Mouse (Mus musculus): ENCODE results near the gene Col26a1.
A peak's percentile ranks its signal among the peaks of the same experiment; 100 is the strongest.
"Not testable (repeated sequence)": the region's sequence is repeated elsewhere in the genome, so short reads cannot be mapped to it uniquely, and the experiment has no call there.

The Col26a1 gene

DNA sequence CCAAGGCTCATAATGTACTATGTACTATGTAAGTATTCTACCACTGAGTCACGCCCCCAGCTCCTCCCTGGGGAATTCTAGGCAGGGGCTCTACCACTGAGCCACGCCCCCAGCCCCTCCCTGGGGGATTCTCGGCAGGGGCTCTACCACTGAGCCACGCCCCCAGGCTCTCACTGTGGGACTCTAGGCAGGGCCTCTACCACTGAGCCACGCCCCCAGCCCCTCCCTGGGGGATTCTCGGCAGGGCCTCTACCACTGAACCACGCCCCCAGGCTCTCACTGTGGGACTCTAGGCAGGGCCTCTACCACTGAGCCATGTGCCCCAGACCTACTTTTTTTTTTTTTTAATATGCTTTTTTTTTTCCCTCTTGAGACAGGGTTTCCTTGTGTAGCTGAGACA is 129.8 kb downstream of the Col26a1 start:
- not testable (repeated sequence) for DNase-seq (ENCODE audit: low spot score in 2 of 2)

DNA sequence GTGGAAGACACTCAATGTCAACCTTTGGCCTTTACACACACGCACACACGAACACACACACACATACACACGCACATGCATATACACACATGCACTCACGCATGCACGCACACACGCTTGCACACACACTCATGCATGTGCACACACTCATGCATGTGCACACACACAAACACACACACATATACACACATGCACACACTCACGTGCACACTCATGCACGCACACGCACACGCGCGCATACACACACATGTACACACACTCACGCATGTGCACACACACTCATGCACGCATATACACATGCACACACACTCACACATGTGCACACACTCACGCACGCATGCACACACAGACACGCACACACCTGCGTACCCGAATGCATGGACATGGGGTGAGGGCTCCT is 130.9 kb downstream of the Col26a1 start:
- DNase-seq (ENCODE audit: low spot score in 2 of 2), result no peak

DNA sequence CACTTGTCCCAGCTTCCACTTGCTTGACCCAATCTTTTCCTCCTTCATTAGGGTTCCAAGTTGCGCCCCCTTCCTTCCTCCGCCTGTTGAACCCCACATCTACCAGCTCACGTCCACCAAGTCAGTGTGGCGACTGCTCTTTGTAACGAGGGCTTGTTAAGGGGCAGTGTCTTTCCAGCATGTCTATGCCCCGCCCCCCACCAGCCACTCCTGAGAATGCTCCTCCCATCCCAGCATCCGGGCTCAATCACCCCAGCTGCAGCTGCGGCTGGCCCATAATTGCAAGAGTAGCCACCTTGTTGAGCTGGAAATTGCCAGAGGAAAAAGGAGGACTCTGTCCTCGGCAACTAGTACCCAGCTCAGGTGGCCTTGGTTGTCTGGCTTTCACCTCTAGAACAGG is 136.4 kb downstream of the Col26a1 start:
- no peak for DNase-seq (ENCODE audit: low spot score in 2 of 2)

DNA sequence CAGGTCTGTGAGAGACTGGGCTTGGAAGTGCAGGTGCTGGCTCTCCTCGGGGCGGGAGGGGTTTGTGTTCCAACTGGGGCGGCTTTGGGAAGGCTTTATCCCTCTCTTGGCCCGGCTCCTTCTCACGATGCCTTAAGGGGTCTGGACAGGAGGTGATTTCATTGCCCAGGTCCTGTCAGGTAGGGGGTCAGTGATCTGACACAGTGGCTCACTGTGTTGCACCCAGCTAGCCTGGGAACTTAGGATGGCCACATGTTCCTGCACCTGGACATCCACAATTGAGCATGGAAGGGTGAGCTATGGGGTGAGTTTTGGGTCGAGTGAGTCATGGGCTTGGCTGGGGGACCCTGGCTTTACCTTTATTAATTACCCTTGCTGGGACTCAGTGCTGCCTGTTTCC is 144.1 kb downstream of the Col26a1 start:
- DNase-seq (ENCODE audit: low spot score in 2 of 2), result no peak

DNA sequence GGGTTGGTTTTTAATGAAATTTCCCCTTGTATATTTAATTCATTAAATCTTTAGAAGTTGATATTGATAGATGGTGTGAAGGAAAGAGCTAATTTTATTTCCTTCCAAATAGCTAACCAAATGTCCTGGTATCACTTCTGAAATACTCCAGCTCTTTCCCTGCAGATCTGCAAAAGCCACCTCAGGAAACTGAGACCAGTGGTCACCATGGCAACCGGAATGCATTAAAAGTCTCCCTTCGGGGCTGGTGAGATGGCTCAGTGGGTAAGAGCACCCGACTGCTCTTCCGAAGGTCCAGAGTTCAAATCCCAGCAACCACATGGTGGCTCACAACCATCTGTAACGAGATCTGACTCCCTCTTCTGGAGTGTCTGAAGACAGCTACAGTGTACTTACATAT is 156.7 kb downstream of the Col26a1 start:
- DNase-seq (ENCODE audit: low spot score in 2 of 2), result not testable (repeated sequence)

DNA sequence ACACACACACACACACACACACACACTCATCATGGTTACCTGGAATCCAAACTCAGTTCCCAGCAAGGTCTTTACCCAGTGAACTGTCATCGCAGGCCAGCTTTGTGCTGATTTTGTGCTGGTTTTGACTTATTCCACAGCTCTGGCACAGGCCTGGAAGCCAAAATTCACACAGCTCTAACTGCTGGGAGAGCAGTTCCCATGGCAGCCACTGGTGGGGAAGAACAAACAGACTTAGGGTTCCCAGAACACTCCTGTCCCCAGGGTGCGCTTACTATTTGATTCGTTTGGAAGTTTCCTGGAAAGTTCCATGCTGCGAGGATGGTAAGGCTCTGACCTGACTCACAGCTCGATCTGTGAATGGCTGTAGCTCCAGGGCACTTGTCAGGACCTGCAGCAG is 161.4 kb downstream of the Col26a1 start:
- DNase-seq (ENCODE audit: low spot score in 2 of 2), result peak in 1 of 2 experiments; percentile 19

DNA sequence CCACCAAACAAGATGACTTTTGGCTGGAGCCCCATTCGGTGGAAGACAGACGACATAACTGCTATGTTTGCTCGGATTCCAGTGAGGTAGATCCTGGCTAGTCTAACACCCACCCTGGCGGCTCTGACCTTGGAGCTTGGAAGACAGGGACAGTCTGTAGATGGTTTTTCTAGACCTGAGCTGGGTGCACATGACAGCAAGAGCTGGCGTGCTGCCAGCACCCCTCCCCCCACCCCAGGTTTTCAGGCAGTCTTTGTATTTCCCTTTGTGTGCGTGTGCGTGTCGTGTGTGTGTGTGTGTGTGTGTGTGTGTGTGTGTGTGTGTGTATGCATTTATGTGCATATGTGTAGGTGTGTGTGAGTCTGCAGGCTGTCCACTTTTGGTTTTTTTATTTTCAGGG is 164.4 kb downstream of the Col26a1 start:
- DNase-seq (ENCODE audit: low spot score in 2 of 2), result no peak

DNA sequence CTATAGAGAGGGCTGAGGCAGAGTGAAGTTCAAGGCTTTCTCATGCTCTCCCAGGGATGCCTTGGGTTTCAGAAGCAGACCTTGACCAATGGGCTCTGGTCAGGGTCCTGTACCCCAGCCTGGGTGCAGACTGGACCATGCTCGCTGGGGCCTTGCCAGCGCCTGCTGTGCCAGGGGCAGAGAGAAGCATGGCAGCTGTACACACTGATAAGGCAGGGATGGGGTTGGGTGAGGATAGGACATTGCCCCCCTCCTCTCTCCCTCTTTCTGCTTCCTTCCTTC is 165.5 kb downstream of the Col26a1 start:
- DNase-seq (ENCODE audit: low spot score in 2 of 2), result no peak

DNA sequence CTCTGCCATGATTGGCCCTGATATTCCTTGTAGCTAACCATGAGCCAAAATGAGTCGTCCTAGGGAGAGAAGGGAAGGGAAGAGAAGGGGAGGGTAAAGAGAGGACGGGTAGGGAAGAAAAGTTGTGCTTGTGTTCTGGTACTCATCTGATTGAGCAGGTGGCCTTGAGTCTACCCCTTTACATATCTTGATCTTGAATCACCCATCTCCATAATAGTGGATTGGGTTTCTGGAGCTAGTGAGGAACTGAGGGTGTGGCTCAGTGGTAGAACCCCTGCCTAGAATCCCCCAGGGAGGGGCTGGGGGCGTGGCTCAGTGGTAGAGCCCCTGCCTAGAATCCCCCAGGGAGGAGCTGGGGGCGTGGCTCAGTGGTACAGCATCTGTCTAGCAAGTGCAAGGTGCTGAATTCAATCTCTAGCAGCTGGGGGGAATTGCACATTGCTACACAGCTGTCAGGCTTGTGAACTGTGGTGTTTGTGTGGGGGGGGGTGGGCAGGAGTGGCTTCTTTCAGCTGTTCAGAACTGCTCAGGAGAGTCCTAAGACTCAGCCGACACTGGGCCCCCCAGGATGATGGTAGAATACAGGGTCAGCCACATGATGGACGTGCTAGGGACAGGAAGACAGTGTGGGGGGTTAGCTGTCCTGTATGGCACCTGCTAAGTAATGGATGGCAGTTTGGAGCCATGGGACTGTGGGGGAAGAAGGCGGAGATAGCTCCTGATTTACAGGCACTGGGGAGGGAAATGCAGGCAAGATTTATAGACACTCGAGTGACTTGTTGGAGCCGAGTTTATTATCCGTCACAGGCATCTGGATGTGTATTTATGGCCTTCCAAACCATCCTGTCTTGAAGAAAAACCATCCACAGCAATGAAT is 166.1 kb downstream of the Col26a1 start:
- no peak for DNase-seq (ENCODE audit: low spot score in 2 of 2)

DNA sequence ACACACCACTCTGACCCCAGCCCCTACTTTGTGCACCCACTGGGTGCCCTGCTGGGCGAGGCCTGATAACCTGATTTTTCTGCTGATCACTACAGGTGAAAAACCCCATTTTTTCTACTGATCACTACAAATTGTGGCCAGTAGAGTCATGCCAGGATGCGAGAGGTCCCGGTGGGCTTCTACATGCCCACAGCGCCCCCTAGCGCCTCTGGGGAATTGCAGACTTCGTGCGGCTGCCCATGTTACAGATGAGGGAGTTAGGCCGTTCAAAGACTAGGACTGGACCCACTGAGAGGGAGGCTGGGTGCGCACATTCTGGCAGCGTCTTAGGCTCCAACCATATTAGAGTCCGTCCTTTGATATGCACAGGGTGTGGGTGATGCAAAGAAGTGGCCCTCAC is 168.1 kb downstream of the Col26a1 start:
- DNase-seq (ENCODE audit: low spot score in 2 of 2), result no peak

DNA sequence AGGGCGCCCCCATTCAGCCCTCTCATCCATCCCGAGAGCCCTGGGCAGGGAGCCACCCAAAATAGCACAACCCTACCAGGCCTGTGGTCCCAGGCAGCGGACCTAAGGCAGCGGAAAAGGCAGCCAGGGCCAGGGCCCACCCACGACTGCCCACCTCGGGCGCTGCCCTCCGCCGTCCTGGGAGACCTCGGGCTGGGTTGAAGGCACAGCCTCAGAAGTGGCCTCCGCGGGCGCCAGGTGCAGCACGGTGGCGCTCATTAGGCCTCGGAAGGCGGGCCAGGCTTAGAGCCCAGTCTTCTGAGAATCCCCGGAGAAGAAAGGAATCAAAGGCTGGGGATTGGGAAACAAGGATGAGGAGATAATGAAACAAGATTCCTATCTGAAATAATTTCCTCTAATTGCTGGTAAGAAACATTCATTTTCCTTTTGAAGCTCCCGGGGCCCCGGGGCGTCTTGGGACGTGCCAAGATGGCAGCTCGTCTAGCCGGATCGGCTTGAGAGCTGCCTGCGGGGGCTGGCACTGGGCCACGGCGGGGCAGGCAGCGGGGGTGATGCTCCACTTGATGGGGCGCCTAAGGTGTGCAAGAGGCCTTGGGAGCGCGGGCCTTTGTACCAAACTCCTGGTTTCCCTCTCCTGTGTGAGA is 168.7 kb downstream of the Col26a1 start:
- DNase-seq (ENCODE audit: low spot score in 2 of 2), result no peak

DNA sequence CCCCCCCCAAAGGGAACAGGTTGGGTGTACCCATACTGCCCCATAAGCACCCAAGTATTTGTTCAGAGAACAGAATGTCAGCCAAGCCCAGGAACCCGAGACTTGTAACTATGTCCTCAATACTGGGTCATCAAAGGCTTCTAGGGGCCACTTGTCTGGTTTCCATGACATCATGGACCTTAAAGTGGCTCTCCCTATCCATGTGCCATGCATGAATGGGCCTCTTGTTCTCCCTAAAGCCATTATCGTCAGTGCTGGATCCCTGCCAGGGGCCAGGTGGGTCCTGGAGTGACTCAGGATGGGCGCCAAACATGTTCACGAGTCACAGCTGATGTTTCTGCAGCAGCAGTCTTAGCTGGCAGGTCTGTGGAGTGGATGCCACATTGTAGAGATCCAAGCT is 172.3 kb downstream of the Col26a1 start:
- no peak for DNase-seq (ENCODE audit: low spot score in 2 of 2)

DNA sequence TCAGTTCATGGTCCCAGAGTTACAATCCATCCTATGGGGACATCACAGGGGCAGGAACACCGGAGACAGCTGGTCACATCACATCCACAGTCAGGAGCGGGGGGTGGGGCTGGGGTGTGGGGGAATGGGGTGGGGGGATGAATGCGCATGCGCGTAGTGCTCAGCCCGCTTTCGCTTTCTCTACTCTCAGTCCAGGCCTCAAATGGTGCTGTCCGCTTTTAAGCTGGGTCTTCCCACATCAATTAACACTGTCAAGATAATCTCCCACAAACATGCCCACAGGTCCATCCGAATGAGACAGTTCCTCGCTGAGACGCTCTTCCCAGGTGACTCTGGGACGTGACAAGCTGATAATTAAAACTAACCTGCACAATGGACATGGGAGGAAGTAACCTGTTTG is 174.9 kb downstream of the Col26a1 start:
- DNase-seq (ENCODE audit: low spot score in 2 of 2), result no peak

DNA sequence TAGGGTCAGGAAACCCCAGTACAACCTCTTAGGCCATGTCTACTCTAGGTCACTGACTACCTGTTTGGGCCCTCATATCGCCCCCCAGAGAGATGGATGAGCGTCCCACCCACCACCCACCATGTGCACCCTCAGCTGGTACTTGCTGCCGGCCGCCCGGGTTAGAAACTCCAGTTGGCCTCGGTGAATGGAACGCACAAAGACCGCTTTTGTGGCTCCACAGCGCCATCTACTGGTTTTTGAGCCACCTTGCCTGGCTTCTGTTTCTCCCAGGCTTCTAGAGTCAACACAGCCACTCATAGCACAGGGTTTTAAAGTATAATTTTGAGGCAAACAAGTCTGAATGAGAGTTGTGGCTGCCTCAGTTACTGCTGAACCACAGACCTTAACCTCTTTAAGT is 176.2 kb downstream of the Col26a1 start:
- peak; percentile 65 to 72 for DNase-seq (ENCODE audit: low spot score in 2 of 2)

DNA sequence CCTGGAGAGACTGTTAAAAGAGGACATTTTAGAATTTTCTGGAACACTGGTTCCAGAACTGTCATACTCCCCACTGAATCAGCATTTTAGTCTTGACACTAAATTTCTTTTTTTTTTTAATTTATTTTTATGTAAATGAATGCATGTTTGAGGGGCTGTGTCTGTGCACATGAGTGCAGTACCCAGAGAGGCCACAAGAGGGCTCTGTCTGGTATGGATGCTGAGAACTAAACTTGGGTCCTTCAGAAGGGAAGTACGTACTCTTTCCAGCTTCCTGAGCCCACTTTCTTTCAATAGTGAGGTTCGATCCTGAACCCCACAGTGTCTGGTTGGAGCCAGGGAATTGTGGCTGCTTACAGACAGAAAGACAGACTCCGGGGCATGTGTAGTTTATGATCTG is 177.5 kb downstream of the Col26a1 start:
- DNase-seq (ENCODE audit: low spot score in 2 of 2), result no peak

DNA sequence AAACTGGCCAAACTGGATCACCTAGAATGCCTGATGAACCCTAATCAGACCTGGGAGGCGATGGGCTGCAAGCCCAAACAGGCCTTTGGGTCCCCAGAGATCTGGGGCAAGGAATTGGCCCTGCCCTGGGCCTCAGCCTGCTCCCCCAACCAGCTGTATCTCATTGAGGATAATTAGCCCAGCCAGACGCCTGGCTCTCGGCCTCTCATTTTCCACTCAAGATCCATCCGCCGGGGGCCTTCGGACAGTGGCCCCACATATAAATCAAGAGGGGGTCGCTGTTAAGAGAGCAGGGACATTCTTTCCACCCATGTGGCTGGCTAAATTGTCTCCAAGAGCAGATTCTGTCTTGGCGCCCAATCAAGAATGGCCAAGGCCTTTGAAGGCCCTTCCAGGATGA is 178.9 kb downstream of the Col26a1 start:
- DNase-seq (ENCODE audit: low spot score in 2 of 2), result peak; percentile 23 to 36

DNA sequence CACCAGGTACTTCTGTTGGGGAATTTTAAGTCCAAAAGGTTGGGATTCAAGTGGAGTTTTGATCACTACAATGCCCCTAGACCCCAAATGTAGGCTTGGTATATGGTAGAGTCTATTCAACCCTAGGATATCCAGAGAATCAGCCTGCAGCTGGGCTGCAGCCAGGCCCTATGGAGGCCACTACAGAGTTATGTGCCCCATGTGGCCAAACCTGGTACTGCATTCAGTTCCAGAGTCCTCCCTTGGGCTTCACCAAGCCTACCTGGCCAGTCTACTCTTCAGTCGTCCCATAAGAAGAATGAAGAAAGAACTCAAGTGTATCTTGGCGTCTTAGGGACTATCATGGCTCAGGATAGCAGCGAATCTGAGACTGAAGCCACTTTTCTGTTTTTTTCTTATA is 179.3 kb downstream of the Col26a1 start:
- DNase-seq (ENCODE audit: low spot score in 2 of 2), result peak; percentile 72 to 73

DNA sequence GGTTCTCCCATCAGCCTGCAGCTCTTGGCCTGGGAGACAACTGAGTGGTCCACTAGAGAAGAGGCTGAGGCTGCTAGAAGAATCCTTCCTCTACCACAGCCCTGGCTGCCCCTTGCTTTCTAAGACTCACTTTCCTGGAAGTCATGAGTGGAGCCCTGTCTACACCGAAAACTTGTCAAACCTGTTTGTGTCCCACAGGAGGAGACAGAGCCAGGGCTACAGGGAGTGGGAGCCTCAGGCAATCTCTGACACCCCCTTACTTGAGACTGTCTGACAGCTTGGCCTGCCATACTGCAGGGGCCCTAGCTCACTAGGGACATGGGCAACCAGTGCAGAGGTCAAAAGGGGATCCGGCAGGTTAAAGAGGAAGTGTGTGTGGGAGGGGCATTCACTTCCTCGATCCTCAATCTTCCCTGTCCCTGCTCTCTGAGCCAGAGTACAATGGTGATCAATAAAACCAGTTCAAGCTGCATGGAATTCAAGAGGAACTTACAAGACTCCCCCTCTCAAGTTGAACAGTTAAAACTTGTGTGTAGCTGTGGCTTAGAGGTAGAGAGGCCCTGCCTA is 180.8 kb downstream of the Col26a1 start:
- DNase-seq (ENCODE audit: low spot score in 2 of 2), result peak; percentile 28 to 41

DNA sequence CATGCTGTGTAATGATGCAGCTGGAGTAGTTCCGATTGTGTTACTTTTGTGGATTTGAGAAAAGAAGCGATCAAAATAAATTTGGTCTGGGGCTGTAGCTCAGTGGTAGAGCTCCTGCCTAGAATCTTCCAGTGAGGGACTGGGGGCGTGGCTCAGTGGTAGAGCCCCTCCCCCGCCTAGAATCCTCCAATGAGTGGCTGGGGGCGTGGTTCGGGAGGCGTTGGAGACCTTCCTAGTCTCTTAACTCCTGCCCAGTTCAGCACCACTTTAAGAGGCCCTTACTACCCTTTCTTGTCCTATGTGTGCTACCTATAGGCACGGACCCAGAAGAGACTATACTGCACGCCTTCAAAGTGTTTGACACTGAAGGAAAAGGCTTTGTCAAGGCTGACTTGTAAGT is 185.4 kb downstream of the Col26a1 start:
- no peak for DNase-seq (ENCODE audit: low spot score in 2 of 2)

DNA sequence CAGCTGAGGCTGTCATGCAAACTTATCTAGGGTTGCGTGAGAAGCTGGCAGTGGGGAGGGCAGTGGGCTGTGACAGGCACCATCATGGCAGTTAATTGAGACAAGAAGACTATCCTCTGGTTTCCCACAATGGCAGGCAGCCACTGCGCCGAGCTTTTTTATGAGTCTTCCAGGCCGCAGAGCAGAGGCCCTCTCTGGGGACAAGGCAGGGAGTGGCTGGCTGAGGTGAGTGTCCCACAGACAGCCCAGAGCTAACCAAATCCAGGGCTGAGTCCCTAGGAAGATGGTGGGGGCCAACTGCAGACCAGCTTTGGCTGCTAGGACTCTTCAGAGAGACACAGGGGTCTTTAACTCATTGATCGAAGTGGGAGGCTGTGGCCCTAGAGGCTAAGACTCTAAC is 186.5 kb downstream of the Col26a1 start:
- DNase-seq (ENCODE audit: low spot score in 2 of 2), result no peak

DNA sequence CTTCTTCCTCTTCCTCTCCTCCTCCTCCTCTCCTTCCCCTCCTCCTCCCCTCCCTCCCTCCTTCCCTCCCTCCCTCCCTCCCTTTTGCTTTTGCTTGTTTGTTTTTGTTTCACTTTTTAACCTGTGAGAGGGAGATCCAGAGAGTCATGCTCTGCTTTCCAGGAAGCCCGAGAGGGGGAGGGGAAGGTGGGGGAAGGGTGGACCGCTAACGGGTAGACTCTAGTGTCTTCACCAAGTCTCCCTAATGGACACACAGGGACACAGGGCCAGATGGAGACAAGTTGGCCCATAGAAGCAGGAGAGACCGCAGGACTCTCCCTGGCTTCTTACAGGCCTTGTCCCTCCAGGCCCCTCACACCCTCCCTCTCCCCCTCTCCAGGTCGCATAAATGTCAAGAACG is 188.0 kb downstream of the Col26a1 start:
- DNase-seq (ENCODE audit: low spot score in 2 of 2), result no peak

DNA sequence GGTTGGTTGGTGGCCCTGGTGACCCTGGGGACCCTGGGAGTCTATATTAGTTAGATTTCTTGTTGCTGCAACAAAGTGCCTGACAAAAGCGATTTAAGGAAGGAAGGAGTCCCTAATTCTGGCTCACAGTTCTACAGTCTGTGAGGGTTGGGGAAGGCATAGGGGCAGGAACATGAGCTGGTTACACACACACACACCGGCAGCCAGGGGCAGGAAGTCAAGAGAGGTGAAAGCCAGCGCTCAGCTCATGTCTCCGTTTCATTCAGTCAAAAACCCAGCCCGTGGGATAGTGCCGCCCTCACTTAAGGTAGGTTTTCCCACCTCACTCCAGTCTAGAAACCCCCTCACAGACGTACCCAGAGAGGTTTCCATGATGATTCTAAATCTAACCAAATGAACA is 189.6 kb downstream of the Col26a1 start:
- DNase-seq (ENCODE audit: low spot score in 2 of 2), result no peak

DNA sequence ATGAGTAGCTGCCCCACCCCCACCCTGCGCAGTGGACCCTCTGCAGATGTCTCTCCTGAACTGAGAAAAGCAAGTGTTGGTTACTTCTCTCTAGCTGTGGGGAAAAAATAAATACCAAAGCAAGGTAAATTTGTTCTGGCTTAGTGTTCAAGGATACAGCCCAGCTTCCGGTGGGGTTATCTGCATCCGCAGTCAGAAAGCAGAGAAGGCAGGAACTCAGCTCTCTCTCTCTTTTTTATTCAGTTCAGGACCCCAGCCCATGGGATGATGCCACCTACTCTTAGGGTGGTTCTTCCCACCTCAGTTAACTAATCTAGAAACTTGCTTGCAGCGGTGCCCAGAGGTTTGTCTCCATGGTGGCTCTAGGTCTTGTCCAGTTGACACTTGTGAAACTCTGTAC is 190.2 kb downstream of the Col26a1 start, which contains the start of gene Myl10:
Myl10 (plus strand) TSS at position 363 of the 400 bp plus-strand sequence.
- DNase-seq (ENCODE audit: low spot score in 2 of 2), result no peak

Data from urinary bladder, postnatal 36 days (tissue).